Mouse (Mus musculus): Measurements from ENCODE around the gene Dcaf5. TPM values are rescaled to one million over a fixed set of nuclear protein-coding genes. Genes with fewer than 3 reads are reported as not detected.
A peak's percentile ranks its signal among the peaks of the same experiment; 100 is the strongest.

Dcaf5 gene
- total RNA-seq, 1 experiment from 2014 or later: 30.3 TPM

DNA sequence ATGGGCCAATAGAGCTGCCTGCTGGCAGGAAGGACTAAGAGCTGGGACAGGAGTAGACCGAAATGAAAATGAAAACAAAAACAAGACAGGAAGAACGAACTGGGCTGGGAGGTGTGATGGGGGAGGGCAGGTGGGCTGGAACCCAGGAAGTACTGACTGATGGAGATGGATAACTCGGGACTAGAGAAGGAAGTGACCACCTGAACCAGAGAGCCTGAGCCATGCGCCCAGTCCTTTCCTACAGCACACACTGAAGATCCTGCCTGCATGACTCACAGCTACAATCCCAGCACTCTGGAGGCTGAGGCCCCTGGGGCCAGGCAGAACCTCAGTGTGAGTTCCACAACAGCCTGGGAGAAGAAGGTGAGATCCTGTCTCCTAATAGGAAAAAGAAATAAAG, 3.1 kb downstream of the Dcaf5 start:
- ATAC-seq (replicated peaks in 1 of 2; ENCODE audit: insufficient read depth in 1 of 2, low FRiP score in 2 of 2, low TSS enrichment in 1 of 2, low read depth in 1 of 2, poor library complexity in 2 of 2, severe bottlenecking in 2 of 2): no peak

DNA sequence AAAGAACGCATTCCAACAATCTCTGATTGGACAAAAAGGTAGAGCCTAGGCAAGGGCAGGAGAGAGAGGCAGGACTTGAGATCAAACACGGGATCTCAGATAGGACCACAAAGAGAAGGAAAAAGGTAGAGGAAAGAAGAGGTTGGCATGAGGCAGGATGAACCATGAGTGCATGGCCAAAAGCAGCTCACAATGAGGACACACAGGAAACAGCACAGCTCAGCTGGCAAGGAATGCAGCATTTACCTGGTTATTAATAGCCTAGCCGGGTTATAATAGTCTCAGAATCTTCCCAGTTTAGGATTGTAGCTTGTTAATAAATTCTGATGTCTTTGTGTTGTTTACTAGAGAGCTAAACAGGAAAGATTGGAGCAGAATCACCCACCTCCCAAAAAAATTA, 8.7 kb downstream of the Dcaf5 start:
- ATAC-seq (replicated peaks in 1 of 2; ENCODE audit: insufficient read depth in 1 of 2, low FRiP score in 2 of 2, low TSS enrichment in 1 of 2, low read depth in 1 of 2, poor library complexity in 2 of 2, severe bottlenecking in 2 of 2): no peak

DNA sequence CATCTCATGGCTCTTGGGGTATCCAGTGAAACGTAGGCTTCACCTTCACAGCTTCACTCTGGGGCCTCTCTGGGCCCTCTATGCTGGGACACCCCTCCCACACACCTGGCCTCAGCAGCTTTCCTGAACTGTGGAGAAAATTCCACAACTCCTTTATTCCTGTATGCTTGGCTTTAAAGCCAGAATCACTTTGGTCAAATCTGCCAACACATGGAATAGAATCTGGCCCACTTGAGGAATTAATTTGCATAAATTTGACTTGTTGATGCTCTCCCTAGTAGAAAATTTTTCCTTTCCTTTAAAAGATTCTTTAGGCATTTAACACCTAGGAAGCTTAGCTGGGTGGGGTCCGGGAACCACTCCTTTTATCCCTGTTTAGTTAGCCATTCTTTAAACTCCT, 21.3 kb downstream of the Dcaf5 start:
- ATAC-seq (replicated peaks in 1 of 2; ENCODE audit: insufficient read depth in 1 of 2, low FRiP score in 2 of 2, low TSS enrichment in 1 of 2, low read depth in 1 of 2, poor library complexity in 2 of 2, severe bottlenecking in 2 of 2): no peak

DNA sequence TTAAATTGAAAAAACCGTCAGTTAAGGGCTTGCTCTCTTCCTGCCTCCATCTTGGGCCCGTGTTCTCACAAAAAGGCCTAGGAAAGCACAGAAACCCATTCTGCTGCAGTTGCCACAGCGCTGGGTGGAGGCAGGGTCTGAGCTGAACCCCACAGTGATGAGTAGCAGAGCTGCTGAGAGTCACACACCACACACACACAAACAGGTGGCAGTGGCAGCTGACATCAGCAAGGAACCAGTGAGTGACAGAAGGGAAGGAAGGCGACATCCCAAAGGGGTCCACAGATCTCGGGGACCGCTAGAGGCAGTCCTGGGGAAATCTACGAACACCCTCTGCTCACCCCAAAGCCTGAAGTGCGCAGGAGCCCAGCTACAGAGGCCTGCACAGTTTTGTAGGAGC, 25.5 kb downstream of the Dcaf5 start:
- no peak for ATAC-seq (replicated peaks in 1 of 2; ENCODE audit: insufficient read depth in 1 of 2, low FRiP score in 2 of 2, low TSS enrichment in 1 of 2, low read depth in 1 of 2, poor library complexity in 2 of 2, severe bottlenecking in 2 of 2)

DNA sequence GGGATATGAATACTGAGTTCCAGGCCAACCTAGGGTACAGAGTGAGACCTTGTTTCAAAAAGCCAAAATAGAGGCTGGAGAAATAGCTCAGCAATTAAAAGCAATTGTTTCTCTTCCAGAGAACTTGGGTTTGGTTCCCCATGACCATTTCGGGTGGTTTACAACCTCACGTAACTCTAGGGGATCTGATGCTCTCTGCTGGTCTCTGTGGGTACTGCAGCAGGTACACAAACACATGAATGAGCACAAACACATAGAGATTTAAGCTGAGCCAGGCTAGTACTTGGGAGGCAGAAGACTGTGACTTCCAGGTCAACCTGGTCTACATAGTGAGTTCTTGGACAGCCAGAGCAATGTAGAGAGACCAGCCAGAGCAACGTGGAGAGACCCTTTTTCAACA, 28.6 kb downstream of the Dcaf5 start:
- no peak for ATAC-seq (replicated peaks in 1 of 2; ENCODE audit: insufficient read depth in 1 of 2, low FRiP score in 2 of 2, low TSS enrichment in 1 of 2, low read depth in 1 of 2, poor library complexity in 2 of 2, severe bottlenecking in 2 of 2)

DNA sequence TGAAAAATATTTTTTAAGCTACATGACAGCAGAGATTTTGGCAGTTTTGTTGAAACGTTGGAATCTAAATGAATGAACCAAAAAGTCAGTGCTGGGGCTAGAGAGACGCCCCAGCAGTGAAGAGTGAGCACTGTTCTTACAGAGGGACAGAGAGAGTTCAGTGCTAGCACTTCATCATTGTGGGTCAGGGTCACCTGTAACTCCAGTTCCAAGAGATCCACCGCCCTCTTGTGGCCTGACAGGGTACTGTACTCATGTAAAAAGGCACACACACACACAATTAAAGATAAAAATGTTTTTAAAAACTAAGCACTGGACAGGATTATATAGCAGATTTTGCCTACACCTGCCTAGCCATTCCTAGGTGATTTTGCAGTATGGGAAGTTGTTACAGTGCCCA, 29.8 kb downstream of the Dcaf5 start:
- ATAC-seq (replicated peaks in 1 of 2; ENCODE audit: insufficient read depth in 1 of 2, low FRiP score in 2 of 2, low TSS enrichment in 1 of 2, low read depth in 1 of 2, poor library complexity in 2 of 2, severe bottlenecking in 2 of 2): no peak

DNA sequence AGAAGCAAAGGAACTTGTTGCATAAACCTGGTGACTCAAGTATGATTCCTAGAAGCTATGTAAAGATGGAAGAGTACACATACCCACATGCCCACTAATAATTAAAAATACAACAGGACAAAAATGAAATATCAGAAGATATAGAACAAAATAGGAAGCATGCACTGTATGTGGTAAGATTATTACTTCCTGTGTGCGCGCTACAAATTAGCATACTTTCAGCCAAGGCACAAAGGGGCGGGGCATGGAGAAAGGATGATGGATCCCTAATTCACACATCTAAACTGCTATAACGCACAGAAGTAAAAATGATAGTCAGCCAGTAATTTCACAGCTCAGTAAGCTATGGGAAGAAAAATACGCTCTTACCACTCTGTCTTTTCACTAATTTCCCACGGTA, 32.3 kb downstream of the Dcaf5 start:
- no peak for ATAC-seq (replicated peaks in 1 of 2; ENCODE audit: insufficient read depth in 1 of 2, low FRiP score in 2 of 2, low TSS enrichment in 1 of 2, low read depth in 1 of 2, poor library complexity in 2 of 2, severe bottlenecking in 2 of 2)

DNA sequence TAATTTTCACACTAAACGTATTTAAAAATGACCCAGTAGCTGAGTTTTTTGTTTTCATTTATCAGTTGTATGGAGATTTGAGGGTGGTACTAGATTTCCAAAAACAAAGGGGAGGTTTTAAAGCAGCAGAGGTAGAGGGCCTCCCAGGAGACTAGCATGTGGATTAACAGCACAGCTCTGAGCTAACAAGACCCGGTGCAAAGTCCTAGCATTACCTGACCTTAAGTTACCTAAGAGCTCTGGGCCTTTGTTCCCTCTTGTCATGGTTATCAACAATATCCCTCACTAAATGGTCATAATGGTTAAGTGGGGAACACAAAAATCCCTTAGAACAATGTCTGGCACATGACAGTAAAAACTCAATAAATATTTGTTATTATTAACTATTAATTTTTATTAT, 37.3 kb downstream of the Dcaf5 start:
- ATAC-seq (replicated peaks in 1 of 2; ENCODE audit: insufficient read depth in 1 of 2, low FRiP score in 2 of 2, low TSS enrichment in 1 of 2, low read depth in 1 of 2, poor library complexity in 2 of 2, severe bottlenecking in 2 of 2): no peak

DNA sequence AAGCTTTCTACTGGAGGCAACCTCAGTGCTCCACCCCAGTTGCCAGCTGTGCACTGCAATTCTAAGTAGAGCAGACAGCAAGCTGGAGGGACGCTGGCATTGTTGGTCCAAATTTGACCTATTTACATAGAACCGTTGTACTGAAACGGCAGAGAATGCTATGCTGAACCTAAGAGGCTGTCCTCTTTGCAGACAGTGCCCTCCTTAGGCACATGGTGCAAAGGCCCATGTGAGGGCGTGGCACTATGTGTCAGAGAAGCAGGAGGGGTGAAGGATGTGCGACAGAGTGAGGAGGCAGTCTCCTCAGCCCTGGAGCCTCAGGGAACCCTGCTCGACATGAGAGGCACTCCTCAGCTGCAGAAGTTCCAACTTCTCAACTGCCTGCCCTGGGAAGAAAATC, 40.0 kb downstream of the Dcaf5 start:
- no peak for ATAC-seq (replicated peaks in 1 of 2; ENCODE audit: insufficient read depth in 1 of 2, low FRiP score in 2 of 2, low TSS enrichment in 1 of 2, low read depth in 1 of 2, poor library complexity in 2 of 2, severe bottlenecking in 2 of 2)

DNA sequence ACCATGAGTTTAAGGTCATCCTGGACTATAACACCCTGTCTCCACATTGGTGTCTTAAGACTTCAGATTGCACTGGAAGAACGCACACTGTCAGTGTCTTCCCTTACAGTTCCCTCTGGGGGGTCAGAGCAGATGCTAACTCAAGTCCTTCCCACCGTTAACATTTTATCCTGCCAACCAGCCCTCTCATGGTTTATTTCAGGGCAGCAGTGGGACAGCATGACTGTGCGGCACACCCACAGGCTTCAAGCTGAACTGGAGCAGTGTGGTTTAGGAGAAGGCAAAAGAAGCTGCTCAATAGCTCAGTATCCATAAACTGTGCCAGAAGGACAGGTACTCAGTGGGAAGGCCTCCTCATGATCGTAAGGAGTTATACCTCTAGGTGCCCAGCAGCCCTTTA, 41.1 kb downstream of the Dcaf5 start:
- ATAC-seq (replicated peaks in 1 of 2; ENCODE audit: insufficient read depth in 1 of 2, low FRiP score in 2 of 2, low TSS enrichment in 1 of 2, low read depth in 1 of 2, poor library complexity in 2 of 2, severe bottlenecking in 2 of 2): no peak

DNA sequence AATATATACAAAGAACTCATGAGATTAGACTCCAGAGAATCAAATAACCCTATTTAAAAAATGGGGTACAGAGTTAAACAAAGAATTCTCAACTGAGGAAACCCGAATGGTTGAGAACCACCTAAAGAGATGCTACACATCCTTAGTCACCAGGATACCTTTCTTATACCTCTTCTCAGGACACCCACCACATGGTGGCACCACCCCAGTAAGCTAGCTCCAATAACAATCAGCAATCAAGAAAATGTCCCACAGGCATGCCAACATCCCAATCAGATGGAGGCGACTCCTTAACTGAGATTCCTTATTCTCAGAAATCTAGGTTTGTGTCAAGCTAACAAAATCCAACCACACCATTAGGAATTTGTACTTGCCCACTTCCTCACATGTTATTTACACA, 42.4 kb downstream of the Dcaf5 start:
- no peak for ATAC-seq (replicated peaks in 1 of 2; ENCODE audit: insufficient read depth in 1 of 2, low FRiP score in 2 of 2, low TSS enrichment in 1 of 2, low read depth in 1 of 2, poor library complexity in 2 of 2, severe bottlenecking in 2 of 2)

DNA sequence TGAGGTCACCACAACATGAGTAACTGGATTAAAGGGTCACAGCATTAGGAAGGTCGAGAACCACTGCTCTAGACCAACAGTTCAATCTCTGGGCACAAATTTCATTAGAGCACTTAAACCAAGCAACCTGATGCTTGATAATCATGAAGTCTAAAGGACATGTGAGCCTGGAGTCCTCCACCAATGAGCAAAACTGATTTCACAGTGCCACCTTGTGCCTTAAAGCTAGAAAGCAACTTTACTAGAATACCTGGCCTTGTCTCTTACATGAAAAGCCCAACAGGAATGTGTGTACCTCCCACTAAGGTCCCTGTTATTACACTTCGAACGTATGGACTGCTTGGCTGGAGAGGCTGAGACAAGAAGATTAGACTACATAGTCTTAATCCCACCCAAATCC, 47.0 kb downstream of the Dcaf5 start:
- no peak for ATAC-seq (replicated peaks in 1 of 2; ENCODE audit: insufficient read depth in 1 of 2, low FRiP score in 2 of 2, low TSS enrichment in 1 of 2, low read depth in 1 of 2, poor library complexity in 2 of 2, severe bottlenecking in 2 of 2)

DNA sequence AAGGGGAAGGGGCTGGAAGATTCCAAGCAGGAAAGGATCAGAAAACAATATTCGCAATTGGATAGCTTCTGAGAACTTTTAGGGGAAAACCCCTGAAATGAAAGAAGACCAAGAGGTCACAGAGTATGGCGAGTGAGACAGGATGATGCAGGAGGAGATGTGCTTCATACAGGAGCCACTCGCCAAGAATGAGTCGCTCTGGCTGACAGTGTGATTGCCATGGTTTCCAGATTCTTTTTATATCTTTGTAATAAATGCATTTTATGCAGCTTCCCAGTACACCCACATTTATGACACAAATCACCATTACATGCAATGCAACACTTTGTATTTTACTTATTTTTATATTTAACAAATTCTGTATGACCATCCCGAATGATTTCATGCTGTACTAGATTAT, 49.1 kb downstream of the Dcaf5 start:
- no peak for ATAC-seq (replicated peaks in 1 of 2; ENCODE audit: insufficient read depth in 1 of 2, low FRiP score in 2 of 2, low TSS enrichment in 1 of 2, low read depth in 1 of 2, poor library complexity in 2 of 2, severe bottlenecking in 2 of 2)

DNA sequence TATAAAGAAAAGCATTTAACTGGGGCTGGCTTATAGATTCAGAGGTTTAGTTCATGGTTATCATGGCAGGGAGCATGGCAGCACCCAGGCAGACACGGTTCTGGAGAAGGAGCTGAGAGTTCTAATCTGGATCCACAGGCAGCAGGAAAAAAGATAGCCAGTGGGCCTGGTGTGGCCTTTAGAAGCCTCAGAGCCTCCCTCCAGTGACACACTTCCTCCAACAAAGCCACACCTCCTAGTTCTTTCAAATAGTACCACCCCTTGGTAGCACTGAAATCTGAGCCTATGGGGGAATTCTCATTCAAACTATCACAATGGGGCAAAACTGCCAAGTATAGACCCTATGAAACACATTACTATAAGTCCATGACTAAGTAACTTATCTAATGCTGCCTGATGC, 51.0 kb downstream of the Dcaf5 start:
- ATAC-seq (replicated peaks in 1 of 2; ENCODE audit: insufficient read depth in 1 of 2, low FRiP score in 2 of 2, low TSS enrichment in 1 of 2, low read depth in 1 of 2, poor library complexity in 2 of 2, severe bottlenecking in 2 of 2): no peak

DNA sequence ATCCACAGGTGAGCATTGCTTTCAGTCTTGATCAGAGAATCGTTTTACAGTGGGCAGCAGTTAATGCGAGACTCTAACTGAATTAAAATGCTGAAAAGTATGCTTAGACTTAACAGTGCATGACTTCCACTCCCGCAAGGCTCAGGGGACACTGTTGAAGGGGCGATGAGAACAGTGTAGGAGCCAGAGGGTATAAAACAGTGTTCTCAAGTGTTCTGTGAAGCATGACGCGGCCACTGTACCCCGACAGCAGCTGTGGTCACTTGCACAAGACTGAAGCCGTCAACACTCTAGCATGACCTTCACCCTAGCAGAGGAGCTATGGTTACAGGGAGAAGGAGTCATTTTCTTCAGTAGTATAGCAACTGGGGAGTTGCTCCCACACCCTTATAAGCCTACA, 52.9 kb downstream of the Dcaf5 start:
- no peak for ATAC-seq (replicated peaks in 1 of 2; ENCODE audit: insufficient read depth in 1 of 2, low FRiP score in 2 of 2, low TSS enrichment in 1 of 2, low read depth in 1 of 2, poor library complexity in 2 of 2, severe bottlenecking in 2 of 2)

DNA sequence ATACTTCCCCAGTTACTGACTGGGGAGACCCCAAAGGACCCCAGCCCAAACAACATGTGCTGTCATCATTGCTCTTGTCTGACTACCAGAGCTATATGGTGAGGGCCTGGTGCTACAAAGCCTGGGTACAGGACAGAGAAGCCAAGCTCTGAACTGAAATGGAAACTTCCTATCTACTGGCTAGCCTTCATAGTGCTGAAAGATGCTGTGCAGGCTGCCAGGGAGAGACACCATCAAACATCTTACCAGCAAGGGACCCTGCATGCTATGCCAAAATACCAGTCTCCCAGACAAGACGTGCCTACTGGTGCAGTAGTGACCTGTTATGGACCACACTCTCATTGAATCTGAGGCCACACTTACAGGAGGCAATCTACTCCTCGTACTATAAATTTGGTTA, 53.6 kb downstream of the Dcaf5 start:
- no peak for ATAC-seq (replicated peaks in 1 of 2; ENCODE audit: insufficient read depth in 1 of 2, low FRiP score in 2 of 2, low TSS enrichment in 1 of 2, low read depth in 1 of 2, poor library complexity in 2 of 2, severe bottlenecking in 2 of 2)

DNA sequence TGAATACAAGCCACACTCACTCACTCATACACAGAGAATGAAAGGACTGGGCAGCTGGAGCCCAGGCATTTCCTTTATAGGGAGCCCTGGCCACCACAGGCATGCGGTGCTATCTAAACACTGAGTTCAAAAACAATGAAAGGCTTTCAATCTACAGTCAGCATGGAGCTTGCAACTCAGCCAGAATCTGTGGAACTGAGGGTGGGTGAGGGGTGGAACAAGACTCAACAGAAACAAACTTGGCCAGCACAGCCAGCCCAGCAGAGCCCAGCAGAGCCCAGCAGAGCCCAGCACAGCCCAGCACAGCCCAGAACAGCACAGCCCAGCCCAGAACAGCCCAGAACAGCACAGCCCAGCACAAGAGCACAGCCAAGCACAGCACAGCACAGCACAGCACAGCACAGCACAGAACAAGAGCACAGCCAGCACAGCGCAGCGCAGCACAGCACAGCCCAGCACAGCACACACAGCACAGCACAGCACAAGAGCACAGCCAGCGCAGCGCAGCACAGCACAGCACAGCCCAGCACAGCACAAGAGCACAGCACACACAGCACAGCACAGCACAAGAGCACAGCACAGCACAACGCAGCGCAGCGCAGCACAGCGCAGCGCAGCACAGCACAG, 56.5 kb downstream of the Dcaf5 start:
- ATAC-seq (replicated peaks in 1 of 2; ENCODE audit: insufficient read depth in 1 of 2, low FRiP score in 2 of 2, low TSS enrichment in 1 of 2, low read depth in 1 of 2, poor library complexity in 2 of 2, severe bottlenecking in 2 of 2): no peak

DNA sequence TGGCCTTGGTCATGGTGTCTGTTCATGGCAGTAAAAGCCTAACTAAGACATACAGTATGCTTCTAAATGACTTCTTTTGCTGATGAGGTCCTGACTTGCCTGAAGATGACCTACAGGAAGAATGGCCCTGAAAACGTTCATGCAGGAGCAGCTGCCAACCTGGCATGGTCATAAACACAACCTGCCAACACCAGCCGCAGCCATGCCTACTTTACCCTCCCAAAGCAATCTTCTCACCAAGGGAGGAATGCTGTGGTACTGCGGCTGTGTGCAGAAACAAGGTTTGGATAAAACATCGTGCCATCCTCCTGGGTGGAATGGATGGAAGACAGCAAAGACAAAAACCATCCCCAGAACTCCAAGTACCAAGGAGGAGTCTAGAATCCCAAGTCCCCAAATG, 57.0 kb downstream of the Dcaf5 start:
- no peak for ATAC-seq (replicated peaks in 1 of 2; ENCODE audit: insufficient read depth in 1 of 2, low FRiP score in 2 of 2, low TSS enrichment in 1 of 2, low read depth in 1 of 2, poor library complexity in 2 of 2, severe bottlenecking in 2 of 2)

DNA sequence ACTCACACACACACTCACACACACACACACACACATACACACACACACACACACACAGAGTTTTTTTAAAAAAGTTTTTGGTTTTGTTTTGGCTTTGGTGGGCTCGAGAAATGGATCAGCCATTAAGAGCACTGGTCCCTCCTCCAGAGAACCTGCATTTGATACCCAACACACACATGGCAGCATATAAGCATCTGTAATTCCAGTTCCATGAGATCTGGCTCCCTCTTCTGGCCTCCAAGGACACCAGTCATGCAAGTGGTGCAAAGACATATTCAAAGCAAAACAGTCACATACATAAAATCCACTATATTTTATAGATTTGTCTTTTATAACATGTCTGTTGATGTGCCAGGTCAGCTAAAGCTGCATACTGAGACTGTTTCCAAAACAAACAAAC, 58.8 kb downstream of the Dcaf5 start:
- peak in 1 of 2 experiments; percentile 32; a peak in 1 of 4 replicates for ATAC-seq (replicated peaks in 1 of 2; ENCODE audit: insufficient read depth in 1 of 2, low FRiP score in 2 of 2, low TSS enrichment in 1 of 2, low read depth in 1 of 2, poor library complexity in 2 of 2, severe bottlenecking in 2 of 2)

DNA sequence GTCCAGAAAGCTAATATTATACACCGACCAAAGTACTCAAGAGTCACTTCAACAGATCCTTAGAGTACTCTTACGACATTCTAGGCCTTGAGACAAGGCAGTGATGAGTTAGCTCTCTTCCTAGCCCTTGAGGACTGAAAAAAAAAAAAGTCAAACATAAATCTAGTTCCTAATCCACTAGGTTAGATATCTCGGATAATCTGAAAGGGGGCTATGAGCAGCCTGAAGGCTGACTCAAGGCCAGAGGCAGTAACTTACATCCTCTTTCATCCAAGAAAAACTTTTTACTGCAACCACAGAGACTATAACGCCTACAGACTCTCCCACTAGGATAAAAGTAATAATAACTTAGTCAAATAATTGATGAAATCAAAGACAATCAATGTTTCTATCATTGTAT, 60.7 kb downstream of the Dcaf5 start:
- no peak for ATAC-seq (replicated peaks in 1 of 2; ENCODE audit: insufficient read depth in 1 of 2, low FRiP score in 2 of 2, low TSS enrichment in 1 of 2, low read depth in 1 of 2, poor library complexity in 2 of 2, severe bottlenecking in 2 of 2)

Data from hematopoietic stem cell, adult 5-6 weeks (primary cell).